Mouse (Mus musculus) frontal cortex, postnatal 36 days (tissue): Measurements from ENCODE around the gene Phldb3.
"Not testable (repeated sequence)": the region's sequence is repeated elsewhere in the genome, so short reads cannot be mapped to it uniquely, and the experiment has no call there.

Experiments
- DNase-seq, 2 experiments: peaks; one replicate each; pipeline ENCODE4 v3.0.0; 2022; ENCODE audit warnings: low spot score in 2 of 2

Gene Phldb3

GRCm38 (mm10) chr7:24594309-24594803 lies 16.2 kb upstream of the Phldb3 start:
- no peak for DNase-seq

GRCm38 (mm10) chr7:24595464-24595863 lies 15.1 kb upstream of the Phldb3 start:
- no peak for DNase-seq

- no peak for DNase-seq
These were observed 12.4 kb upstream of the Phldb3 start for GRCm38 (mm10) chr7:24598121-24598520.

- no peak for DNase-seq
These were observed 11.1 kb upstream of the Phldb3 start for GRCm38 (mm10) chr7:24599211-24600067.

- DNase-seq: peak; percentile 96 to 97
These were observed 9.5 kb upstream of the Phldb3 start for GRCm38 (mm10) chr7:24600941-24601597.

- no peak for DNase-seq
These were observed 5.0 kb upstream of the Phldb3 start for GRCm38 (mm10) chr7:24605561-24605960.

- DNase-seq: no peak
These were observed 4.5 kb upstream of the Phldb3 start for GRCm38 (mm10) chr7:24606046-24606445.

- no peak for DNase-seq
These were observed 2.5 kb upstream of the Phldb3 start for GRCm38 (mm10) chr7:24608017-24608416.

- DNase-seq: no peak
These were observed 2.0 kb upstream of the Phldb3 start for GRCm38 (mm10) chr7:24608561-24608960.

GRCm38 (mm10) chr7:24610879-24611494 lies 424 bp downstream of the Phldb3 start:
- DNase-seq: peak in 1 of 2 experiments; percentile 23

GRCm38 (mm10) chr7:24611709-24612108 lies 1.1 kb downstream of the Phldb3 start:
- no peak for DNase-seq

- no peak for DNase-seq
These were observed 1.8 kb downstream of the Phldb3 start for GRCm38 (mm10) chr7:24612308-24612910.

GRCm38 (mm10) chr7:24614816-24615215 lies 4.3 kb downstream of the Phldb3 start:
- DNase-seq: no peak

GRCm38 (mm10) chr7:24617763-24618162 lies 7.2 kb downstream of the Phldb3 start:
- DNase-seq: no peak

GRCm38 (mm10) chr7:24618374-24618773 lies 7.8 kb downstream of the Phldb3 start:
- not testable (repeated sequence) for DNase-seq

- no peak for DNase-seq
These were observed 9.3 kb downstream of the Phldb3 start for GRCm38 (mm10) chr7:24619671-24620397.

GRCm38 (mm10) chr7:24621193-24621592 lies 10.6 kb downstream of the Phldb3 start:
- DNase-seq: no peak

- no peak for DNase-seq
These were observed 12.4 kb downstream of the Phldb3 start for GRCm38 (mm10) chr7:24622967-24623366.

- DNase-seq: peak; percentile 20 to 26
These were observed 18.4 kb downstream of the Phldb3 start for GRCm38 (mm10) chr7:24628685-24629610.

- DNase-seq: no peak
These were observed 19.1 kb downstream of the Phldb3 start for GRCm38 (mm10) chr7:24629672-24630071.
